Mouse (Mus musculus) thymus, adult 2 months (tissue): ENCODE results near the gene Hs1bp3.

Experiments
- CTCF ChIP-seq: fragments of 200-500 bp; IDR thresholded peaks from 2 replicates; pipeline ENCODE4 v1.5.1; 2012; ENCODE audit warnings: mild to moderate bottlenecking, control low read depth, low read length, moderate library complexity, borderline replicate concordance; ENCODE audit not compliant: control insufficient read depth, poor library complexity, insufficient read depth; ENCODE audit errors: extremely low read depth
- POLR2A ChIP-seq: fragments of 200-500 bp; IDR thresholded peaks from 2 replicates; pipeline ENCODE4 v1.6.1; 2012; ENCODE audit warnings: mild to moderate bottlenecking, low read length, control low read depth, moderate library complexity; ENCODE audit not compliant: control insufficient read depth, poor library complexity, insufficient read depth; ENCODE audit errors: extremely low read depth

GRCm38 (mm10) chr12:8291157-8291853, 21.9 kb upstream of the Hs1bp3 start:
- no peak for TF ChIP-seq CTCF
- TF ChIP-seq POLR2A = no peak
